Mouse (Mus musculus): Measurements from ENCODE around the gene Klc3. TPM values are rescaled to one million over a fixed set of nuclear protein-coding genes. Genes with fewer than 3 reads are reported as not detected.

Klc3 gene
- polyA plus RNA-seq, 1 experiment from 2014 or later: 0.70 TPM

MicroRNA genes within 50 kb of the gene (microRNA counts, 519-probe panel; counts per million panel counts)
- microRNA mmu-miR-343: 114 counts per million

Small RNAs within 50 kb of the gene (microRNA-seq; reads per million reads assigned to microRNA genes)
- not detected for gene Mir343

Other genes starting within 250 kb of the Klc3 start
- 0.17 and 0.28 TPM in 2 replicates for gene Gipr, start 238.0 kb downstream of the Klc3 start, polyA plus RNA-seq (2015; fragmentation: Nextera tagmentation; extraction: Ambion mirVana)
- gene Eml2, start 227.7 kb downstream of the Klc3 start, polyA plus RNA-seq (2015; fragmentation: Nextera tagmentation; extraction: Ambion mirVana): 3.6 and 4.4 TPM in 2 replicates
- gene Gpr4, start 191.6 kb downstream of the Klc3 start, polyA plus RNA-seq (2015; fragmentation: Nextera tagmentation; extraction: Ambion mirVana): 0.31 and 0.48 TPM in 2 replicates
- 17.3 and 18.8 TPM in 2 replicates for gene Opa3, start 175.8 kb downstream of the Klc3 start, polyA plus RNA-seq (2015; fragmentation: Nextera tagmentation; extraction: Ambion mirVana)
- gene Vasp, start 132.3 kb downstream of the Klc3 start, polyA plus RNA-seq (2015; fragmentation: Nextera tagmentation; extraction: Ambion mirVana): 45.6 and 46.7 TPM in 2 replicates
- not detected in 2 replicates for gene Ppm1n, start 124.0 kb downstream of the Klc3 start, polyA plus RNA-seq (2015; fragmentation: Nextera tagmentation; extraction: Ambion mirVana)
- 4.0 and 4.1 TPM in 2 replicates for gene Rtn2, start 121.5 kb downstream of the Klc3 start, polyA plus RNA-seq (2015; fragmentation: Nextera tagmentation; extraction: Ambion mirVana)
- gene Fosb, start 94.1 kb downstream of the Klc3 start, polyA plus RNA-seq (2015; fragmentation: Nextera tagmentation; extraction: Ambion mirVana): 0.03 TPM in 1 of 2 replicates, not detected in the other
- 19.1 and 21.0 TPM in 2 replicates for gene Ercc1, start 59.3 kb downstream of the Klc3 start, polyA plus RNA-seq (2015; fragmentation: Nextera tagmentation; extraction: Ambion mirVana)
- 15.0 and 16.3 TPM in 2 replicates for gene Cd3eap, start 44.6 kb downstream of the Klc3 start, polyA plus RNA-seq (2015; fragmentation: Nextera tagmentation; extraction: Ambion mirVana)
- gene Ppp1r13l, start 44.4 kb downstream of the Klc3 start, polyA plus RNA-seq (2015; fragmentation: Nextera tagmentation; extraction: Ambion mirVana): 1.1 and 1.2 TPM in 2 replicates
- gene Ercc2, start 22.1 kb downstream of the Klc3 start, polyA plus RNA-seq (2015; fragmentation: Nextera tagmentation; extraction: Ambion mirVana): 8.6 and 9.9 TPM in 2 replicates
- gene Ckm, start 672 bp upstream of the Klc3 start, polyA plus RNA-seq (2015; fragmentation: Nextera tagmentation; extraction: Ambion mirVana): 0.82 and 1.6 TPM in 2 replicates
- 1.3 and 1.6 TPM in 2 replicates for gene Mark4, start 54.7 kb upstream of the Klc3 start, polyA plus RNA-seq (2015; fragmentation: Nextera tagmentation; extraction: Ambion mirVana)
- 0.83 and 1.0 TPM in 2 replicates for gene Exoc3l2, start 59.2 kb upstream of the Klc3 start, polyA plus RNA-seq (2015; fragmentation: Nextera tagmentation; extraction: Ambion mirVana)
- 1.3 TPM in 2 replicates for gene Bloc1s3, start 104.3 kb upstream of the Klc3 start, polyA plus RNA-seq (2015; fragmentation: Nextera tagmentation; extraction: Ambion mirVana)
- 39.5 and 45.2 TPM in 2 replicates for gene Trappc6a, start 104.3 kb upstream of the Klc3 start, polyA plus RNA-seq (2015; fragmentation: Nextera tagmentation; extraction: Ambion mirVana)
- gene Nkpd1, start 113.7 kb upstream of the Klc3 start, polyA plus RNA-seq (2015; fragmentation: Nextera tagmentation; extraction: Ambion mirVana): not detected in 2 replicates
- gene Ppp1r37, start 159.0 kb upstream of the Klc3 start, polyA plus RNA-seq (2015; fragmentation: Nextera tagmentation; extraction: Ambion mirVana): 7.8 and 8.3 TPM in 2 replicates
- gene Zfp296, start 173.2 kb upstream of the Klc3 start, polyA plus RNA-seq (2015; fragmentation: Nextera tagmentation; extraction: Ambion mirVana): 1.3 and 1.5 TPM in 2 replicates
- 84.9 and 92.7 TPM in 2 replicates for gene Gemin7, start 173.5 kb upstream of the Klc3 start, polyA plus RNA-seq (2015; fragmentation: Nextera tagmentation; extraction: Ambion mirVana)
- gene Clasrp, start 200.4 kb upstream of the Klc3 start, polyA plus RNA-seq (2015; fragmentation: Nextera tagmentation; extraction: Ambion mirVana): 14.3 and 15.7 TPM in 2 replicates
- gene Relb, start 225.3 kb upstream of the Klc3 start, polyA plus RNA-seq (2015; fragmentation: Nextera tagmentation; extraction: Ambion mirVana): 1.6 and 1.7 TPM in 2 replicates

Data from liver, embryonic 13.5 days (tissue).